Mouse (Mus musculus) ES-Bruce4 (cell line): ENCODE results near the gene March7.

ENCODE experiments used
- CTCF ChIP-seq: IDR thresholded peaks from one replicate; pipeline ENCODE4 v1.8.1; 2011; ENCODE audit warnings: low read depth, low read length
- POLR2A ChIP-seq: IDR thresholded peaks from one replicate; pipeline ENCODE4 v1.8.1; 2011; ENCODE audit warnings: low read length; ENCODE audit not compliant: insufficient read depth

- TF ChIP-seq CTCF, result no peak
- TF ChIP-seq POLR2A, result no peak
Observed at GRCm38 (mm10) chr2:60203733-60204132, 6.0 kb upstream of the March7 start.
